Mouse (Mus musculus): ENCODE results near the gene Hhat.

- TF ChIP-seq CTCF (conservative IDR thresholded peaks at IDR 0.05; ENCODE audit: low read length) = no peak
- TF ChIP-seq NANOG (IDR thresholded peaks at IDR 0.05; ENCODE audit: borderline replicate concordance, low read length) = no peak
- no peak for TF ChIP-seq POU5F1 (IDR thresholded peaks at IDR 0.05; ENCODE audit: borderline replicate concordance, low read length)
Measured at GRCm38 (mm10) chr1:192503651-192504050, 267.4 kb downstream of the Hhat start.

Measured in E14TG2a.4 (cell line).